Mouse (Mus musculus): ENCODE data around the gene Meis1. TPM values are rescaled to one million over a fixed set of nuclear protein-coding genes. Genes with fewer than 3 reads are reported as not detected.

Meis1 gene
- total and polyA plus RNA-seq, 3 experiments = 8.2 to 16.5 TPM; not detected in 1

- Histone ChIP-seq H3K9ac (ENCODE audit: control insufficient read depth, low read depth, low read length, poor library complexity, severe bottlenecking) (no peak overlapping the region), H3K36me3 (ENCODE audit: control insufficient read depth in 1 of 2, insufficient read depth in 2 of 2, low read length in 2 of 2) (peaks cover 0 to 7% of the 10 kb centered on the region in 2 experiments; a peak in 2 of 4 replicates), H3K9me3 (replicated peaks; ENCODE audit: insufficient read depth, low read length) (no peaks in the 10 kb centered on the region), H3K4me3 (ENCODE audit: control insufficient read depth in 1 of 2, insufficient read depth in 1 of 2, low read depth in 2 of 2, low read length in 2 of 2) (no peak overlapping the region), H3K4me1 (ENCODE audit: control insufficient read depth in 1 of 2, insufficient read depth in 2 of 2, low read length in 2 of 2) (peaks cover 0 to 11% of the 10 kb centered on the region in 2 experiments; a peak in 2 of 4 replicates), H3K27me3 (ENCODE audit: control insufficient read depth in 1 of 2, insufficient read depth in 2 of 2, low read length in 2 of 2) (no peaks in the 10 kb centered on the region), H3K27ac (ENCODE audit: control insufficient read depth, low read depth, low read length) (no peak overlapping the region), H3K79me2 (ENCODE audit: control insufficient read depth, insufficient read depth, low read length, poor library complexity) (no peaks in the 10 kb centered on the region; the same call in 1 of the 2 replicates)
- DNase-seq (ENCODE audit: low read depth, low spot score) = no peak
- TF ChIP-seq GATA1 (IDR thresholded peaks at IDR 0.05; ENCODE audit: low read depth, low read length) = no peak
- no peak for TF ChIP-seq CHD1 (IDR thresholded peaks at IDR 0.05; ENCODE audit: low read depth, low read length)
- no peak for TF ChIP-seq NELFE (IDR thresholded peaks at IDR 0.05; ENCODE audit: low read depth, low read length)
- TF ChIP-seq ZMIZ1 (IDR thresholded peaks at IDR 0.05; ENCODE audit: low read depth, low read length) = no peak
- no peak for TF ChIP-seq ZKSCAN1 (IDR thresholded peaks at IDR 0.05; ENCODE audit: low read depth, low read length)
- TF ChIP-seq TBP (IDR thresholded peaks at IDR 0.05; ENCODE audit: low read depth, low read length) = no peak
- no peak for TF ChIP-seq POLR2A (IDR thresholded peaks at IDR 0.05; ENCODE audit: control insufficient read depth in 1 of 2, insufficient read depth in 1 of 2, low read depth in 1 of 2, low read length in 2 of 2, poor library complexity in 1 of 2)
Observed at GRCm38 (mm10) chr11:18944972-18945625, 73.7 kb downstream of the Meis1 start.

GRCm38 (mm10) chr11:18944209-18944608 lies 74.6 kb downstream of the Meis1 start:
- Histone ChIP-seq H3K79me2 (ENCODE audit: control insufficient read depth, insufficient read depth, low read length, poor library complexity) (no peaks in the 10 kb centered on the region; the same call in 1 of the 2 replicates), H3K36me3 (ENCODE audit: control insufficient read depth in 1 of 2, insufficient read depth in 2 of 2, low read length in 2 of 2) (peaks cover 0 to 7% of the 10 kb centered on the region in 2 experiments; a peak in 2 of 4 replicates), H3K27ac (ENCODE audit: control insufficient read depth, low read depth, low read length) (no peak overlapping the region), H3K9me3 (replicated peaks; ENCODE audit: insufficient read depth, low read length) (no peaks in the 10 kb centered on the region), H3K27me3 (ENCODE audit: control insufficient read depth in 1 of 2, insufficient read depth in 2 of 2, low read length in 2 of 2) (no peaks in the 10 kb centered on the region), H3K4me1 (ENCODE audit: control insufficient read depth in 1 of 2, insufficient read depth in 2 of 2, low read length in 2 of 2) (peaks cover 0 to 11% of the 10 kb centered on the region in 2 experiments; a peak in 2 of 4 replicates), H3K4me3 (ENCODE audit: control insufficient read depth in 1 of 2, insufficient read depth in 1 of 2, low read depth in 2 of 2, low read length in 2 of 2) (no peak overlapping the region), H3K9ac (ENCODE audit: control insufficient read depth, low read depth, low read length, poor library complexity, severe bottlenecking) (no peak overlapping the region)
- no peak for TF ChIP-seq MAZ (IDR thresholded peaks at IDR 0.05; ENCODE audit: low read depth, low read length)
- no peak for TF ChIP-seq POLR2A (IDR thresholded peaks at IDR 0.05; ENCODE audit: control insufficient read depth in 1 of 2, insufficient read depth in 1 of 2, low read depth in 1 of 2, low read length in 2 of 2, poor library complexity in 1 of 2)
- no peak for TF ChIP-seq KAT2A (conservative IDR thresholded peaks at IDR 0.05; ENCODE audit: low read depth, low read length)
- no peak for TF ChIP-seq EP300 (IDR thresholded peaks at IDR 0.05; ENCODE audit: low read depth in 1 of 2, low read length in 2 of 2)
- TF ChIP-seq MAX (IDR thresholded peaks at IDR 0.05; ENCODE audit: low read length) = no peak
- TF ChIP-seq RAD21 (IDR thresholded peaks at IDR 0.05; ENCODE audit: low read depth, low read length) = no peak
- no peak for TF ChIP-seq RCOR1 (IDR thresholded peaks at IDR 0.05; ENCODE audit: low read depth, low read length)
- TF ChIP-seq ELF1 (IDR thresholded peaks at IDR 0.05; ENCODE audit: low read depth, low read length) = no peak
- no peak for TF ChIP-seq POLR2AphosphoS2 (IDR thresholded peaks at IDR 0.05; ENCODE audit: low read length)
- TF ChIP-seq POLR2AphosphoS5 (IDR thresholded peaks at IDR 0.05; ENCODE audit: borderline replicate concordance, low read depth, low read length) = no peak
- TF ChIP-seq TBP (IDR thresholded peaks at IDR 0.05; ENCODE audit: low read depth, low read length) = no peak
- TF ChIP-seq ETS1 (IDR thresholded peaks at IDR 0.05; ENCODE audit: low read depth, low read length) = no peak
- no peak for TF ChIP-seq ZNF384 (IDR thresholded peaks at IDR 0.05; ENCODE audit: low read depth, low read length)
- TF ChIP-seq NELFE (IDR thresholded peaks at IDR 0.05; ENCODE audit: low read depth, low read length) = no peak
- no peak for TF ChIP-seq NRF1 (IDR thresholded peaks at IDR 0.05; ENCODE audit: insufficient read depth, low read depth, low read length, poor library complexity, severe bottlenecking)
- TF ChIP-seq BHLHE40 (IDR thresholded peaks at IDR 0.05; ENCODE audit: borderline replicate concordance, low read depth, low read length) = no peak
- DNase-seq (ENCODE audit: low read depth, low spot score) = no peak
